Comparison of ENCODE assay signal across 9 mouse cellular contexts in genomic region chr3:55373689-55374088, GRCm38 (mm10).
DNase-seq lines count a peak whose midpoint lies in the region; ATAC-seq and TF ChIP-seq lines count a peak whose summit lies in the region.
"Had no signal": no experiment of that assay in that cellular context is flagged by ENCODE, and none has a peak within 500 bp of the region (broad histone marks: within the 10 kb centered on the region; RNA-seq: fewer than 3 reads in every experiment).

No protein-coding gene starts in this region.

- no peak overlapping the region for H3K4me3 ChIP-seq in small intestine, adult 2 months (ENCODE audit: low read depth, low read length)

- DNase-seq in adrenal gland, adult (ENCODE audit: inconsistent age in 2 of 2, low spot score in 1 of 2): peak; percentile 24 to 75
- DNase-seq in adrenal gland, adult 8-10 months: no peak
- peak; percentile 77 for DNase-seq in cerebellum, adult 8-10 months
- peak; percentile 78 to 90 for DNase-seq in frontal cortex, adult 2 months (ENCODE audit: extremely low spot score in 1 of 2, low spot score in 1 of 2)
- peak; percentile 72 for DNase-seq in hindlimb bud, embryonic 11.5 days (ENCODE audit: extremely low spot score, low read depth, low spot score)
- DNase-seq in left cerebral cortex, adult 8-10 months (ENCODE audit: low spot score in 2 of 2): peak; percentile 75 to 76

- H3K27ac ChIP-seq in small intestine, adult 2 months (ENCODE audit: insufficient read depth, low read depth, low read length): no peak overlapping the region
- H3K27ac ChIP-seq: macrophage had no signal

- peak; percentile 12; the same call in 1 of the 2 replicates for TF ChIP-seq CTCF in small intestine, adult 2 months (IDR thresholded peaks at IDR 0.05; ENCODE audit: extremely low read depth, insufficient read length, insufficient replicate concordance, low read depth, low read length)

- H3K4me1 ChIP-seq in small intestine, adult 2 months (ENCODE audit: control insufficient read depth, insufficient read depth, insufficient read length, low read length): no peaks in the 10 kb centered on the region

- WGBS in small intestine, adult 2 months: 7% methylated on average over 11 of the region's 11 CpGs

- H3K27me3 ChIP-seq in small intestine, adult 2 months (ENCODE audit: control insufficient read depth, insufficient read depth, low read length): no peaks in the 10 kb centered on the region

- TF ChIP-seq POLR2A in small intestine, adult 2 months (IDR thresholded peaks at IDR 0.05; ENCODE audit: low read depth, low read length): no peak

- no peaks in the 10 kb centered on the region for H3K36me3 ChIP-seq in small intestine, adult 2 months (ENCODE audit: control insufficient read depth, insufficient read depth, low read length)

- ATAC-seq in megakaryocyte progenitor cell, adult 5-6 weeks (replicated peaks; ENCODE audit: poor library complexity): peak; percentile 55
